Mouse (Mus musculus) c-Kit-negative CD71-positive TER-119-positive erythroid progenitor cells, embryonic 14.5 days (primary cell): ENCODE results near the gene Mfap3l.
"Not testable (repeated sequence)": the region's sequence is repeated elsewhere in the genome, so short reads cannot be mapped to it uniquely, and the experiment has no call there.

Source experiments
- DNase-seq: peaks from one replicate; pipeline ENCODE4 v3.0.0-alpha.2; 2013; ENCODE audit warnings: low read depth, low spot score

Gene Mfap3l

GRCm38 (mm10) chr8:60650119-60650518 is 17.5 kb downstream of the Mfap3l start:
- DNase-seq, result no peak

DNA sequence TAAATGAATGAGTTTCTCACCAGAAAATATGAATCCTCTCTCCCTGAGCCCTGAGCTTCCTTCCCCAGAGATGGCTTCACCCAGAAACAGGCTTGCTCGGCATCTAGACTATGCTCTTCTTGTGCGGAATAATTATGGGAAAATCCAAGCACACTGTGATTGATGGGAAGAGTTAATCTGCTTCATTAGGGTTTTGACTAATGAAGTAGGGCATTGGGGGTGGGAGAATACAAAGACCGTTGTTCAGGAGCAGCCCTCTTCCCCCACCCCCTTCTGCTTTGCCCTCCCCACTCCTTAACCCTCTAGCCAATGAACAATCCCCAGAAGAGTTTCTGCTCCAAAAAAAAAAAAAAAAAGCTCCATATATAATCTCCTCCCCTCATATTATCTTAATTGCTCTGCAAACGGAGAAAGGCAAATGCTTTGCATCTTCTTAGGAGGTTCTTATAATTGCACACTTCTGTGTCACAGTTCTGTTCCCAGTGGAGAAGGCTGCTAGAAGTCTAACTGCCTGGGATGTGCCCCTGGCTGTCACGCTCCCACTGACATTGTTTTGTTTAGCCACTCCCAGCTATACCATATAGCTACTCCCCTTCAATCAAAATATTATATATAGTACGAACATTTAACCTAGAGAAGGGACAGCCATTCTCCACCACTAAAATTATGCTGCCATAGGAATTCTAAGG is 24.9 kb downstream of the Mfap3l start:
- DNase-seq, result no peak

DNA sequence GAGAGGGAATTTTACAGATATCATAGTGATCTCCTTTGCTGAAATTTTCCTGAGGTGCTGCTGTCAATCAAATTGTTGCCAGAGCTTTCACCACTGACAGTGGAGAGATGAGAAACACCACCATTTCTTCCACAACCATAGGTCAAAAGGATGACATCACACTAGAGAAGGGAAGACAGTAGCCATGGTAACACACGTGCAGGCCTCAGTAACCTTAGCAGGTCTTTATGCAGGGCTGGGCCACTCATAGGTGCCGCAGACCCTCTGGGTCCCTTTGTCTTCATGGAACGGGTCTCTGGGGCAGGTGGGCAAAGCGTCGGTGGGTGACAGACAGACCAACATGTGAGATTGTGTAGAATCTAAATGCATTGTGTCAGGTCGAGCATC is 25.5 kb downstream of the Mfap3l start:
- no peak for DNase-seq

DNA sequence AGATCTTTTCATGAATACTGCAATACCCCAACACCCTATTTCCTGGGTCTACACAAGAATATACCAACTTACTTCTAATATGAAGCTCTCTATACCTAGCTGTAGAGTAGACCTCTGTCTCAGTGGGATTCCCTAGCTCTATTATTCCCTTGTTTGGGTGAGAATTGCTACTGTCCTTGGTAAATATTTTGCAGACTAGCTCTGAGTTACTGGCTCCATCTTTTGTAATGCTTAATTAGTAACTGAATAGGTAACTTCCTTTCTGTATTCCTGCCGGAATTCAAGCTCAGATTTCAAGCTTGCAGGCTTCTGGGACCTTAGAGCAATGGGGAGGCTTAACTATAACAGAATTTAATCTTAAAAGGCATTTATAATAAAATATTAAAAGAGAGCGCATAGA is 26.1 kb downstream of the Mfap3l start:
- not testable (repeated sequence) for DNase-seq

DNA sequence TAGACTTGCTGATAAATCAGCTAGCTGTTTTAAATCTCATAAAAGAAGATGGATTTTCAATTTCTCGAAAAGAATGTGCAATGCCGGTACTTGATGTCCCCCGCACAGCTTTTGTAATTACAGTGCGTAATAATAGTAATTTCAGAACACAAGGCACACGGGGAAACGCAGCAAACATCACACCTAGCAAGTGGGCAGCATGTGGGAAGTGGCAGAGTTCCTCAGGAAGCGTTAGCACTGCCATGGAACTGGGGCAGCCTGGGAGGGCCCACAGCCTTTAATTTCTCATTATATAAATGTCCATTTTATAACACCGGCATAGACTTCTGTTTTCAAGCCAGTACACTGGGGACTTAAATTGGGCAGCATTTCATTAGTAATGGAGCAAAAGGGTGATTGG is 27.1 kb downstream of the Mfap3l start:
- no peak for DNase-seq

- no peak for DNase-seq
Observed at GRCm38 (mm10) chr8:60661191-60661590, 28.6 kb downstream of the Mfap3l start.

DNA sequence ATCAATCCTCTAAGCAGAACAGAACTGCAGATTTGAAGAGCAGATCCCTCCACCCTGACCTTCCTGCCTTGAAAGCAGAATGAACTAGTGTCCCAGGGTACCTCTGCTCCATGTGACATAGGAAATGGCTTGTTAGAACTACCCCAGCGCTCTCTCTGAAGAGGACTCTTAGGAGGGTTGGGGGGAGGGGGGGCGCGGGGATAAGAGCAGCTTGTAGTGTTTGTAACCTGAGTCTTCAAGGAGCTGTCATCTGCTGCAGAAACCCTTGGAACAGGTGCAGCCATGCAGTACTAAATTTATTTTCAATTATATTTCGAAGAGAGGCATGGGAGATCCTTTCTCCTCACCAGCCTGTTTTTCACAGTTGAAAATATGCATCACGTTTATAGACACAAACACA is 30.9 kb downstream of the Mfap3l start:
- DNase-seq, result no peak

DNA sequence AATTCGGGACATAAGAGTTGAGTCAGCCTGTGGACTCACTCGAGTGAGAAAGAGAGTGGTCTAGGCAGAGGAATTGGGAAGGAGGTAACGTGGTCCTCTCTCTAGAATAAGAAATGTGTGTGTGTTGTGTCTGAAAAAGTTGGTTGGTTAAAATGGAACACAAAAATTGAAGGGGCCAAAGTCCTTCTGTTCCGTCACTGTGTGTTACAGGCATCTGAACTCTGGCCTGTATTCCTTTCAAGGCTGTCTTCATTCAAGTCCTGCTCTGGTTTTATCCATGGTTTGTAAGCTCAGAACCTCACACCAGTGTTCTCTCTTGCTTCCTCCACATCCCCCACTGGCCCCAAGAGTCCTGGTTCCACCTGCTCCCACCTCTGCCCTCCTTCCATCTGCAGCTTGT is 33.2 kb downstream of the Mfap3l start:
- DNase-seq, result no peak

GRCm38 (mm10) chr8:60666852-60667251 is 34.2 kb downstream of the Mfap3l start:
- no peak for DNase-seq

GRCm38 (mm10) chr8:60678590-60678989 is 46.0 kb downstream of the Mfap3l start:
- DNase-seq, result no peak

DNA sequence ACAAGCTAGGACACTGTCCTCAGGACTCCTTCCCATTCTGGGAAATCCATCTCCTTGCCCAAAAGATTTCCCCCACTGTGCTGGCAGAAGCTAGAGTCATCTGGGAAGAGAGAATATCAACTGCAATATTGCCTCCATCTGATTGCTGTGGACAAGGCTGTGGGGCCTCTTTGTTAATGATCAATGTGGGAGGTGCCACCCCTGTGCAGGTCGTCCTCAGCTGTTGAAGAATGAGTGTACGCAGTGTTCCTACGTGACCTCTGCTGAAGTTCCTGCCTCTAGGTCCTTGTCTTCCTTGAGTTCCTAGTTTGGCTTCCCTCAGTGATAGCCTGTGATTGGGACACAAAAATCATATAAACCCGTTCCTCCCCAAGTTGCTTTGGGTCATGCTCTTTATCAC is 49.2 kb downstream of the Mfap3l start:
- no peak for DNase-seq

- no peak for DNase-seq
Observed at GRCm38 (mm10) chr8:60682340-60682739, 49.7 kb downstream of the Mfap3l start.

GRCm38 (mm10) chr8:60711516-60712086 is 79.0 kb downstream of the Mfap3l start:
- no peak for DNase-seq

DNA sequence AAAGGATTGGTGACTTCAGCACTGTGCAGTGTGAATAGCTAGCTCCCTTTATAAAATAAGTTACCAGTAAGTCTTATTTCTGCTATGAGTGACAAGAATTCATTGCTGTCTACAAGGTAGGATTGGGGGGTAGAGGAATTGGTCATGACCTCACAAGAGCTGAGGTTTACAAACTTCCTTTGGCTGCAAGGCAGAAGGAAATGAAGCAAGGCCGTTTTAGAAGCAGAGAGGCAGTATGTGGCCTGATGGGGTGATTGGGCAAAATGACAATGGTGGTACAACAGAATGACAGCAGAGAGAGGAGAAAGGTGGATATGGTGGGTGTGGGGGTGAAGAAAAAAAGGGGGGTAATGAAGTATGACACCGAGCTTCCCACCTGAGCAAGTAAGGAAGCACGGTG is 82.1 kb downstream of the Mfap3l start:
- no peak for DNase-seq

- no peak for DNase-seq
Observed at GRCm38 (mm10) chr8:60718692-60719091, 86.1 kb downstream of the Mfap3l start.
